Mouse (Mus musculus): ENCODE data around the gene Bcar3. TPM values are rescaled to one million over a fixed set of nuclear protein-coding genes. Genes with fewer than 3 reads are reported as not detected.
A peak's percentile ranks its signal among the peaks of the same experiment; 100 is the strongest.

Bcar3 gene
- polyA plus RNA-seq, 1 experiment from 2014 or later: 6.8 TPM

DNA sequence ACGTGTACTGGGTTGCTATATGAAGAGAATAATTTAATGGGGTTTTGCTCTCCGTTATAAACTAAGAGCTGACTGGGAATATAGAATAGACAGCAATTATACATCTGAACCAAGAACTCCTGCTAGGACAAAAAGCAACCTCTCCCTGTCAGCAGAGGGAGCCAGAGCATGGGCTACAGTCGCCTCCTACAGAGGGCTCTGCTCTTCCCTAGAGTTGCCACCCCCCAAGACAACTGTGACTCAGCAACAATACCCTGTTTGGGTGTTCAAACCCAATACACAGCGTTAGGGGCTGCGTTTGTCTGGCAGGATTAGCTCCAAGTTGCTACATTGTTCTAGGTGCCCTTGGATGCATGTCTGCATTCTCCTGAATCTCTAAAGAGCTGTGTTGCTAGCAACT lies 1.6 kb downstream of the Bcar3 start:
- no peak overlapping the region for H3K9ac ChIP-seq
- H3K36me3 ChIP-seq: no peaks in the 10 kb centered on the region
- peaks cover 16% of the 10 kb centered on the region; the same call in 1 of the 2 replicates for H3K27me3 ChIP-seq (replicated peaks)
- no peak overlapping the region for H3K27ac ChIP-seq
- H3K4me2 ChIP-seq: no peak overlapping the region
- no peak overlapping the region for H3K4me3 ChIP-seq
- H3K9me3 ChIP-seq (replicated peaks): no peaks in the 10 kb centered on the region
- H3K4me1 ChIP-seq: peaks cover 19% of the 10 kb centered on the region
- peak; percentile 60 for ATAC-seq
- WGBS (ENCODE audit: insufficient replicate concordance): 7% methylated on average over 5 of the region's 5 CpGs

DNA sequence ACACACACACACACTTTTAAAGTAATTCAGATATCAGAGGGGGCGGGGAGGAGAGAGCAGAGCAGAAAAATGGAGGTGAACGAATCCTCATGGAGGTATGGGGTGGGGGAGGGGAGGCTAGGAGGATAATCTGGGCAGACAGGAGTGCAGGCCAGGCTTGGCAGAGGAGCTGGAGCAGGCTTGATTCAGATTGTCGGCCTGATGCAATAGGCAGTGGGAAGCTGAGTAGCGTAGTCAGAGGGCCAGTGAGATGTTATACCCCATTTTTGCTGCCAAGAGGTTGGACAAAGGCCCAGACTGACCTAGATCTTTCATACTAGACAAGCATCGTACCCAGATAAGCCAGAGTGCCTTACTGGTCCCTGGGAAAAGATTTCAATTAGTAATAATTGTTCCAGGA lies 3.0 kb downstream of the Bcar3 start:
- H3K4me2 ChIP-seq: no peak overlapping the region
- peaks cover 19% of the 10 kb centered on the region for H3K4me1 ChIP-seq
- H3K27me3 ChIP-seq (replicated peaks): peaks cover 11% of the 10 kb centered on the region; the same call in 1 of the 2 replicates
- ATAC-seq: no peak
- H3K9me3 ChIP-seq (replicated peaks): no peaks in the 10 kb centered on the region
- H3K27ac ChIP-seq: no peak overlapping the region
- H3K36me3 ChIP-seq: no peaks in the 10 kb centered on the region
- H3K4me3 ChIP-seq: no peak overlapping the region
- WGBS (ENCODE audit: insufficient replicate concordance): 68% methylated on average over 5 of the region's 5 CpGs
- no peak overlapping the region for H3K9ac ChIP-seq

DNA sequence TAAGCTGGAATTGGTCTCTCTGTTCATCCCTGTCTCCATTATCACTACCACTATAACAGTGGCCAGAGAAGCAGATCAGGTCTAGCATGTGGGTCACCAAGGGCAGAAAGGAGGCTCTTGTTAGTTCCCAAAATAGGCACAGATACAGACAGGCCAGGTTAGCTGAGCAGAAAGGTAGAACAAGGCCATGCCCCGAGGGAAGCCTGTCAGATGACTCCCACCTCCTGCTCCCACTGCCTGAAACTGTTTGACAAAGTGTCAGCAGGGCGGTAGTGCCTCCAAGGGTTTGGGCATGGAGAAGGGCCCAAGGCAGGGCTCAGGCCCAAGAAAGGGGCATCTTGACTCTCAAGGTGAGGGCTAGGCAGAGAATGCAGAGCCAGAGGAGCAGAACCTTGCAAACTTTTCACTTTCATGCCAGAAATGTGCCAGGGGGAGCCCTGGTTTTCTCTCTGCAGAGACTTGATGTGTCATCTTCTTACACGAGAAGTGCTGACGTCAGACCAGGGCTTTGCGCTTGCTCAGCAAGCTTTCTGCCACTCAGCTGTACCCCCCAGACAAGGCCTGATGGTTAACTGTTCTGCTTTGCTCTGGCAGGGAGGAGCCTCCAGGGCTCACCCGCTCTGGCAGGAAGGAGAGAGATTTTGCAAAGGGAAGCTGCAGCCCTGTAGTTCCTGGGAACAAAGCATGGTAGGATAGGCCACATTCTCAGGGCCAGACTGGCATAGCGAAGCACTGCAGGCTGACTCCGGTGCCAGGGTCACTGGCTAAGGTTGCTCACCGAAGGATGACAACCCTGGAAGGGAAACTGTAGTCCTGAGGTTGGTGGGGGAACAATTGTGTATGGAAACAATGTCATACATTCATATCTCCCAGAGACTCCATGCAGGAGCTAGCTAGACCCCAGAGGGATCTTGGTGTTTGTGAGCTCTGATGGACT lies 7.3 kb downstream of the Bcar3 start:
- Histone ChIP-seq H3K4me1 (no peaks in the 10 kb centered on the region), H3K4me2 (no peak overlapping the region), H3K9me3 (replicated peaks) (no peaks in the 10 kb centered on the region), H3K4me3 (no peak overlapping the region), H3K27ac (no peak overlapping the region), H3K9ac (no peak overlapping the region), H3K27me3 (replicated peaks) (0 out of 2 replicates have a peak, but pooled peaks cover 7% of the 10 kb centered on the region), H3K36me3 (no peaks in the 10 kb centered on the region)
- ATAC-seq: peak; percentile 49; the same call in 1 of the 2 replicates
- 51% methylated on average over 9 of the region's 9 CpGs for WGBS (ENCODE audit: insufficient replicate concordance)

DNA sequence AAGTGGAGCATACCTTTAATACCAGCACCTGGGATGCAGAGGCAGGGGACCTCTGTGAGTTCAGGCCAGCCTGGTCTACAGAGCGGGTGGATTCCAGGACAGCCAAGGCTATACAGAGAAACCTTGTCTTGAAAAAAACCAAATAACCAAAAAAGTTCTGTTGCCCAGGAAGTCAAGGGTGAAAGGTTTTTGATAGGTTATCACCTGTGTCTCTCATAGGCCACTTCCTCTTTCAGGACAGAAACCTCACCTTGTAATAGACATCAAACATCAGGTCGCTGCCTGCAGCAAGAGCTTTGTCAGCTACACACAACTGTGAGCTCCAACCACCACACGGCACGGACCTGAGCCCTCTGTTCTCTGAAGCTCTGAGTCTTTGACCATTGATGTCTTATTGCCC lies 10.6 kb downstream of the Bcar3 start:
- Histone ChIP-seq H3K4me3 (no peak overlapping the region), H3K9me3 (replicated peaks) (no peaks in the 10 kb centered on the region), H3K27me3 (replicated peaks) (0 out of 2 replicates have a peak, but pooled peaks cover 7% of the 10 kb centered on the region), H3K4me2 (no peak overlapping the region), H3K9ac (no peak overlapping the region), H3K4me1 (no peaks in the 10 kb centered on the region), H3K27ac (no peak overlapping the region), H3K36me3 (no peaks in the 10 kb centered on the region)
- ATAC-seq: no peak
- WGBS (ENCODE audit: insufficient replicate concordance): 56% methylated on average over 4 of the region's 4 CpGs

DNA sequence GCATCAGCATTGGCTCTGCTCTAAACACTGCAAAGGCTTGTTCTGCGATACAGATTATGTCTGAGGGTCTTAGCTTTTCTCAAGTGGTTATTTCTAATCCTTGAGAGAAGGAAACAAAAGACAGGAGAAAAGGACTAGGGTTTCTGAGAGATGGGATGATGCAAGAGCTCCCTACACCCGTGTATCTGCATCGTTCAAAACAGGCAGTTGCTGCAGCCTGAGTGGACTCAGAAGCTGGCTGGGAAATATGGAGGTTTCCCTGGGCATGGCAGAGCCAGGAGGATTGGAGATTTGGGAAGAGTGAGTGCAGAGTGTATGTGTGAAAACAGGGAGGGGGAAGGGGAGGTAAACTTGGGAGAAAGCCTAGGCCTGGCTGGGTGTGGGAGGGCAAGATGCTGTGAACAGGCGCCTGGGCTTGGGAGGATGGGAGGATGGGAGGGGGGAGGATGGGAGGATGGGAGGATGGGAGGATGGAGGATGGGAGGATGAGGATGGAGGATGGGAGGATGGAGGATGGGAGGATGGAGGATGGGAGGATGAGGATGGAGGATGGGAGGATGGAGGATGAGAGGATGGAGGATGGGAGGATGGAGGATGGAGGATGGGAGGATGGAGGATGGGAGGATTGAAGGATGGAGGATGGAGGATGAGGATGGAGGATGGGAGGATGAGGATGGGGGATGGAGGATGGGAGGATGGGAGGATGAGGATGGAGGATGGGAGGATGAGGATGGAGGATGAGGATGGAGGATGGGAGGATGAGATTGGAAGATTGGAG lies 14.1 kb downstream of the Bcar3 start:
- ATAC-seq: no peak
- peaks cover 10% of the 10 kb centered on the region; the same call in 1 of the 2 replicates for H3K27me3 ChIP-seq (replicated peaks)
- H3K36me3 ChIP-seq: no peaks in the 10 kb centered on the region
- 33% methylated on average over 4 of the region's 4 CpGs for WGBS (ENCODE audit: insufficient replicate concordance)
- H3K27ac ChIP-seq: no peak overlapping the region
- H3K4me3 ChIP-seq: no peak overlapping the region
- H3K9me3 ChIP-seq (replicated peaks): no peaks in the 10 kb centered on the region
- H3K4me2 ChIP-seq: no peak overlapping the region
- no peaks in the 10 kb centered on the region for H3K4me1 ChIP-seq
- no peak overlapping the region for H3K9ac ChIP-seq

DNA sequence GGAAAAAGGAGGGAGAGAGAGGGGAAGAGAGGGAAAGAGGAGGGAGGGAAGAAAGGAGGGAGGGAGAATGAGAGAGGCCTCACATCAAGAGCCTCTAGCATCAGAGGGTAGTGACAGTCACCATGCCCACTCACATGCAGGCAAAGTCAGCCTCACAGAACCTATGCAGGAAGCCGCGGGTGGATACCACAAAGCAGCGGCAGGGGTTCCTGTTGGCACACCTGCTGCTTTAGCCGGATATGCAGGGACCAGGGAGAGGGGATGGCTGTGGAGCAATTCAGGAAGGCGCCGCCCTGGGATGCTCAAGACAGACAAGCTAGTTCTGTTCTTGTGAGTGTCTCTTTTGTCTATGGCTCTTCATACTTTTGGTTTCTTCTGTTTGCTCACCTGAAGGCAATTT lies 15.0 kb downstream of the Bcar3 start:
- Histone ChIP-seq H3K4me1 (peaks cover 4% of the 10 kb centered on the region; the same call in 1 of the 2 replicates), H3K27me3 (replicated peaks) (peaks cover 10% of the 10 kb centered on the region; the same call in 1 of the 2 replicates)
- 17% methylated on average over 6 of the region's 6 CpGs for WGBS (ENCODE audit: insufficient replicate concordance)

DNA sequence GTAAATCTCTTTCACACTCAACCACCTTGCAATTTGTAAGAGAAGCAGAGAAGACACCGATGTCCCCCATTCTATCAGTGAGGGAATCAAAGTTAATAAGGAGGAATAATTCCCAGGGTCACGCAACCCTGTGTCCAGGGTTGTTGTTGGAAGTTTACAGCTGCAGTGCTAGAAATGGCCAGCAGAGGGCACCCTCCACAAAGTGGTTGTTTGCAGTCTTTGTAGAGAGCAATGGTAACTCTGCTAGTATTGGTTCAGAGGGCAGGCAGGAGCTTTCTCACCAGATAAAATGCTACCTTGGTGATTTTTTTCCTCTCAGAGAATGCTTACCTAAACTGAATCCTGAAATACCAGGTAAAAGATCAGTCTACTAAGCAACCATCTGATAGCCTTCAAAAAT lies 18.1 kb downstream of the Bcar3 start:
- Histone ChIP-seq H3K4me1 (peaks cover 8% of the 10 kb centered on the region), H3K4me2 (no peak overlapping the region), H3K27me3 (replicated peaks) (peaks cover 10% of the 10 kb centered on the region; the same call in 1 of the 2 replicates), H3K4me3 (no peak overlapping the region), H3K9me3 (replicated peaks) (no peaks in the 10 kb centered on the region), H3K36me3 (no peaks in the 10 kb centered on the region), H3K27ac (no peak overlapping the region), H3K9ac (no peak overlapping the region)
- 18% methylated on average over 2 of the region's 2 CpGs for WGBS (ENCODE audit: insufficient replicate concordance)
- ATAC-seq: no peak

More for the DNA sequence above, 15.0 kb downstream of the Bcar3 start:
- H3K9ac ChIP-seq: no peak overlapping the region
- no peak for ATAC-seq
- H3K4me3 ChIP-seq: no peak overlapping the region
- H3K36me3 ChIP-seq: no peaks in the 10 kb centered on the region
- H3K9me3 ChIP-seq (replicated peaks): no peaks in the 10 kb centered on the region
- H3K27ac ChIP-seq: no peak overlapping the region
- H3K4me2 ChIP-seq: no peak overlapping the region

DNA sequence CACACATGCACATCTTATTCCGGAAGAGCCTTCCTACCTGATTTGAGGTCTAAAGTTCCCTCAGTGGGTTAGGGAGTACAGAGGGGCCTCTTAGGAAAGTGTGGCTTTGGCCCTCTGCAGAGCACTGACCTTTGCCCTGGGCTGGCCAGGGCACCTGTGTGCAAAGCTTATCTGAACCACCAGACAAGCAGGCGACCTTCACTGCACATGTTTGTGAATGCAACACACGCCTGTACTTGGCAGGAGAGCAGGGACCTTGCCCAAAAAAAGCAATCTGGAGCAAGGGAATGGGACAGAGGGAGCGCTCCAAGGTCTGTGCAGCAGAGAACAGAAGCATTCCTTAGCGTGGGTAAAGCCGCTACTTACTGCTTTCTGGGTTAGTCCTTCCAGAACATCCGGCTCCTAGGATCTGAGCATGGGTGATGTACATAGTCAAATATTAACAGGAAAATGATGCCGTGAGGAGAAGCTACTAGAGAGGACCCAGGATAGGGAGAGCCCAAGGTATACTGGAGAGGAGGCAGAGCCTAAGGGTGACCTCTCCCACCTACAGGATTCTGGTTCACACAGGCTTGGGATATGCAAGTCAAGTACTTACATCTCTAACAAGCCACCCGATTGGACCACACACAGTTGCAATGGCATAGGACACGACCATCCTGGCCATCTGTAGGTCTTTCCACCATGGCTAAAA lies 19.1 kb downstream of the Bcar3 start:
- peaks cover 10% of the 10 kb centered on the region; the same call in 1 of the 2 replicates for H3K27me3 ChIP-seq (replicated peaks)
- H3K4me2 ChIP-seq: no peak overlapping the region
- H3K9me3 ChIP-seq (replicated peaks): no peaks in the 10 kb centered on the region
- H3K4me1 ChIP-seq: peaks cover 8% of the 10 kb centered on the region
- 60% methylated on average over 10 of the region's 10 CpGs for WGBS (ENCODE audit: insufficient replicate concordance)
- H3K36me3 ChIP-seq: no peaks in the 10 kb centered on the region
- H3K27ac ChIP-seq: peak overlapping the region; percentile 54; the same call in 1 of the 2 replicates
- ATAC-seq: peak; percentile 61
- H3K9ac ChIP-seq: no peak overlapping the region
- H3K4me3 ChIP-seq: no peak overlapping the region

DNA sequence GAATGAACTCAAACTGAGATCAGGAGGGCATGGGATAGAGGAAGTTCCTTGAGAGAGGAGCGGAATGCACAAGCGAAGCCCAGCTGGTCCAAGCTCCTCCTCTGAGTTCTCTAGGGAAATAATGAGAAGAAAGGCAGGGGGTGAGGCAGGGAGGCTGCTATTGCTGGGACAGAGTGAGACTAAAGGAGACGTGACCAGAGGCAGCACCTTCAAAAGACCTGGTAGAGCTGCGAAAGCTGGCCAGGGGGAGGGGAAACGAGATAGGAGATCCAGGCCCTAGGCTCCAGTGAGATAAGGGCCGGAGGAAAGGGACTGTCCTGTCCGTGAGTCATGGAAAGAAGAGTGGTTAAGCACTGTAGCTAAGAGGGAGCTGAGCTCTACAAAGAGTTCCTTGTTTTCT lies 20.0 kb downstream of the Bcar3 start:
- peak overlapping the region; percentile 43 for H3K27ac ChIP-seq
- no peak for ATAC-seq
- no peaks in the 10 kb centered on the region for H3K36me3 ChIP-seq
- no peak overlapping the region for H3K4me2 ChIP-seq
- peaks cover 8% of the 10 kb centered on the region for H3K4me1 ChIP-seq
- no peak overlapping the region for H3K4me3 ChIP-seq
- H3K9me3 ChIP-seq (replicated peaks): no peaks in the 10 kb centered on the region
- 16% methylated on average over 7 of the region's 7 CpGs for WGBS (ENCODE audit: insufficient replicate concordance)
- H3K9ac ChIP-seq: no peak overlapping the region
- peaks cover 5% of the 10 kb centered on the region; the same call in 1 of the 2 replicates for H3K27me3 ChIP-seq (replicated peaks)

DNA sequence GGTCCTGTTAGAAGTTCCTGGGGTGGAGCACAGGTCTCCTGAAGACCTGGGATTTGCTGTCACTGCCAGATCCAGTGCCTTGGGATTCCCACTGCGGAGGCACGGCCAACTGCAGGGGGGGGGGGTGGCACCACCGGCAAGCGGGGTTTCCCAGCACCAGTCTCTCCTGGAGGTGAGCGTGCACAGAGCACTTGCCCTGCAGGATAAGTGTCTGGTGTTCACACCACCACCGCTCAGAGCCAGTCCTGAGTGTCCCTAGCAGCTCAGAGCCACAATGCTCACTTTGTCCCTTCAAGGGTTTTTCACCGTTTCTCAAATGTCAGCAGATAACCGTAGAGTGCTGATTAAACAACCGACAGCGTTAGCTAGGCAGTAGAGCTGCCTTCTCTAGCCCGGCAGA lies 22.7 kb downstream of the Bcar3 start:
- H3K36me3 ChIP-seq: no peaks in the 10 kb centered on the region
- peaks cover 8% of the 10 kb centered on the region for H3K4me1 ChIP-seq
- peaks cover 1% of the 10 kb centered on the region; the same call in 1 of the 2 replicates for H3K27me3 ChIP-seq (replicated peaks)
- 29% methylated on average over 11 of the region's 11 CpGs for WGBS (ENCODE audit: insufficient replicate concordance)
- no peak overlapping the region for H3K4me3 ChIP-seq
- no peak overlapping the region for H3K9ac ChIP-seq
- ATAC-seq: no peak
- H3K4me2 ChIP-seq: peak overlapping the region; percentile 32
- no peak overlapping the region for H3K27ac ChIP-seq
- no peaks in the 10 kb centered on the region for H3K9me3 ChIP-seq (replicated peaks)

DNA sequence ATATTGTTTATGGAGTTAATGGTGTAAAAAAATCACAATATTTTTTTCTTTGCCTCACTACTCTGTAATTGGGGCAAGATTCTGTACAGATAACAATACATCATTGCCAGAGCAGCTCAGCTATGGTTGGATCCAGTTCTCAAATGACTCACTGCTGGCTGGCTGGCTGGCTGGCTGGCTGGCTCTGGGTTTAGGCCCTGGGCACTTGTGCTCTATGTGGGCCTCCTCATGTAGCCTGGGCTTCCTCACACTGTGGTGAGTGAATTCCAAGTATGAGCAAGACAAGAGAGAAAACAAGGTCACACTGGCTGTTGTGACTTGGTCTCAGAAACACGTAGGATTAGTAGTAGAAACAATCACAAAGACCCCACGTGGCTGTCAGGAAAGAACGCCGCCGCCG lies 23.4 kb downstream of the Bcar3 start:
- Histone ChIP-seq H3K9ac (no peak overlapping the region), H3K9me3 (replicated peaks) (no peaks in the 10 kb centered on the region), H3K4me1 (peaks cover 8% of the 10 kb centered on the region), H3K4me3 (no peak overlapping the region), H3K4me2 (no peak overlapping the region), H3K27me3 (replicated peaks) (peaks cover 6% of the 10 kb centered on the region; the same call in 1 of the 2 replicates), H3K36me3 (no peaks in the 10 kb centered on the region), H3K27ac (no peak overlapping the region)
- no peak for ATAC-seq
- 78% methylated on average over 6 of the region's 6 CpGs for WGBS (ENCODE audit: insufficient replicate concordance)
